Mouse (Mus musculus): Measurements from ENCODE around the gene Rbms3. TPM values are rescaled to one million over a fixed set of nuclear protein-coding genes. Genes with fewer than 3 reads are reported as not detected.

Gene Rbms3
- total RNA-seq, 2 experiments from 2014 or later = 47.3 to 59.2 TPM

DNA sequence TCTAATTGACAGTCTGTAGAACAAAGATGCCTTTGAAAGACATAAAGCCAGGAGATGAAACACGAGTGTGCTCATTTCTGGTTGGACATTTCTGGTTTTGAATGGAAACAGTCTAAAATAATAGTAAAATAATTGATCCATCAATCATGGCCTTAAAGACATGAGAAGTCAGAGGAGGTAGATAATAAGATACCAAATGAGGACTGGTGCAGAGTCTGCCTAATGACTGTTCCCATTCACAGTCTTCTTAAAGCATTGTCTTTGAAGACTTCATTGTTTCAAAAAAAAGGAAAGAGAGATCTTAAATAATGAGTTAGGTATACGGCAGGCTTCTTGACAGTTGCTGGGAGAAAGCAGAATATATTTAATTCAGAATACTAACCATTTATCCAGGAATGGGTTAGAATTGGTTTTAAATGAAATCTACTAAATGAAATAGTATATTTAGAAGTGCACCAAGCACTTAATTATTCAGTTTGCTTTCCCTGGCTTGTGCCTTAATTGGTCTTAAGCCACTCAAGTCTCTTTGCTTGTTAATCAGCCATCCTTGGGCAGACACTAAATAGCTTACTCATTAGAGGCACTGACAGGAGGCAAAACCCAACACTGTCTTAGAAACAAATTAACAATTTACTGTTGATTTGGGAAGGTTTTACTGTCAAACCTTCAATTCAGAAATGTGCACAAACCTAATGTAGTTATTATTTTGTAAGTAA, 834.3 kb downstream of the Rbms3 start:
- no peak for DNase-seq (ENCODE audit: low spot score in 2 of 2)

DNA sequence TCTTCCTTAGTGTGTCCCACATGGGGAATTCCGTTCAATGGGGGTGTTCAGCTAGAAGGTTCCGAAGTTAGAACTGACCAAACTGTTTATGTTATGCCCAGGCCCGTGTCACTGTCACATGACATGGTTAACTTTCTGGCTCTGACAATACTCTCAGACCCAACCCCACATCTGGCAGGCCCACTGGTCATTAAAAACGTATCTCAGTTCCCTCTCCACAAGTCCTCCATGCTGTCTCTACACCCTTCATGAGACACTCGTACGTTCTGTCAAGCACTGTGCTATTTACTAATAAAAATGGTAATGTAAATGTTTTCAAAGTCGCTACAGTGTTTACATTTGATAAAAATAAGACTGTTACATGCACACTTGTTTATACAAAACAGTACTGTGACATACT, 837.9 kb downstream of the Rbms3 start:
- no peak for DNase-seq (ENCODE audit: low spot score in 2 of 2)

DNA sequence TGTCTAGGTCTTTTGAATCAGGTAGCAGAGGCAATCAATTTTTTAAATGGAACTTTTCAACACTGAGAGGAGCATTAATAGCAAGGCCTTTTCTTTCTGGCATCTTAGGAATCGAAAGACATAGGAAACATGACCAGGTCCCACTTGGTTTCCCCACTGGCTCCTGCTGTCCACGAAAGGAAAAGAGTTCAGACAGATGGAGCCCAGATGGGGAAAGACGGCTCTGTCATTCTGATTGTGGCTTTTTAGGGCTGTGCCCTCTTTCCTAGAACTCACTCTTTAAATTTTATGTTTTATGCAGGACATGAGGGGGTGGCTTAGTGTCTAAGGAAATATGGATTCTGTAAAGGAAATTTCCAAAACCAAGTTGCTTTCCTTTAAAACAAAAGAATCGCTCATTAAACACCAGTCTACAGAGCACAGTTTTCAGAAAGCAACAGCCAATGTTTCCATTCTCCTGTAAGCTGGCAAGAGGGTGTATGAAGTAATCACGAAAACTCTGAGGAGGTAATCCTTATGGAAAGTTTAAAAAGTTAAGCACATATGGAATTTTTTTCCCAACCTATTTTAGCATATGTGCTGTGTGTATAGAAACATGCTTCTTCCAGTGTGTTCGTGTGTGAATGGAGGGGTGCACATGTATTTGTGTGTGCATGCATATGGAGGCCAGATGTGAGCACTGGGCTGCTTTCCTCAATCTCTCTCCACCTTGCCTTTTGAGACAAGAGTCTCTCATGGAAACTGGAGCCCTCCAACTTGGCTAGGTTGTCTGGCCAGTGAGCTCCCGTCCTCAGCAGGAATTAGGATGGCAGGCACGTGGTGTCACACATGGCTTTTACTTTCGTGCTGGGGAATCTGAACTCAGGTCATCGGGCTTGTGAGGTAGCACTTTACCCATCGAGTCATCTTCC, 843.3 kb downstream of the Rbms3 start:
- no peak for DNase-seq (ENCODE audit: low spot score in 2 of 2)

DNA sequence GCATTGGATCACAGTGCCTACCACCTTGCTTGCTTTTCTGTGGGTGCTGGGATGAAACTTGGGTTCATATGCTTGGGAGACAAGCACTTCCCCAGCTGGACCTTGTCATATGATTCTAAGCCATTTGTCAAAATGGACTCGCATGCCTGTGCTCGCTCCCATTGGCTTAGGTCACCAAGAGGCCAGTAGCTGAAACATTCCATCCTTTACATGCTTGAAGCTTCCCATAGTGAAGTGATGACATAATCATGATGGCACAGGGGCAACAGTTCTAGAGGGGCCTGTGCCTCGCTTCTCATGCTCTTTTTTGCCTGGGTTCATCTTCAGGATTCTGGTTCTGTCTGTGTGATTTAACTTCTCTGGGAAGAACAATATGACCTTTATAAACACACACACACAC, 857.9 kb downstream of the Rbms3 start:
- DNase-seq (ENCODE audit: low spot score in 2 of 2) = no peak

DNA sequence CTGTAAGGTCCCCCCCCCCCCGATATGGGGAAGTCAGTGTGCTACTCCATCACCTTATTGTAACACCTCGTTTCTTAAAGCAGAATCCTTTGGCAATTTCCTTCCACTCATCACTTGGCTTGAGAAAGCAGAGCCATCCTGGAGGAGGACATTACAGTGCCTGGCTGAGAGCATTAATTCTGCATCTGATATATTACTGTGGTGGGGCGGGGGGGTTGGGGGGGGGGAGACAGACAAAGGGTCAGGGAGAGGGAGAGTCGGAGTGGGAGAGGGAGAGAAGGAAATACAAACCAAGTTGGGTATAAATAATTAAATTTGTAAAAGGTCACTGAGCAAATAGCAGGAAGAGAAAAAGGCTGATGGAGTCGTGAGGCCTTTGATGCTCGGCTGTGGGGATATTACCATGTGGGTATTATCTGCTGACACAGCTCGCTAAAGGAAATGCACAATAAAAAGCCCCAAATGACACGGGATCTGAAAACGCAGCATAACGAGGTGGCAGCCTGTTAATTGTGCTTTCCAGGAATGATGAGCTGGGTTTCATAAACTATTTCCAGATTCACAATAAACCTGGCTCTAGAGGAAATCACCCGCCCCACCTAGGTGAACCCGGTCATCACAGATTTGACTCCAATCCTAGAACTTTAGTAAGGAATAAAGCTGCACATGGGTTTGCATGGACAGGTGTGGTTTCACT, 860.2 kb downstream of the Rbms3 start:
- no peak for DNase-seq (ENCODE audit: low spot score in 2 of 2)

DNA sequence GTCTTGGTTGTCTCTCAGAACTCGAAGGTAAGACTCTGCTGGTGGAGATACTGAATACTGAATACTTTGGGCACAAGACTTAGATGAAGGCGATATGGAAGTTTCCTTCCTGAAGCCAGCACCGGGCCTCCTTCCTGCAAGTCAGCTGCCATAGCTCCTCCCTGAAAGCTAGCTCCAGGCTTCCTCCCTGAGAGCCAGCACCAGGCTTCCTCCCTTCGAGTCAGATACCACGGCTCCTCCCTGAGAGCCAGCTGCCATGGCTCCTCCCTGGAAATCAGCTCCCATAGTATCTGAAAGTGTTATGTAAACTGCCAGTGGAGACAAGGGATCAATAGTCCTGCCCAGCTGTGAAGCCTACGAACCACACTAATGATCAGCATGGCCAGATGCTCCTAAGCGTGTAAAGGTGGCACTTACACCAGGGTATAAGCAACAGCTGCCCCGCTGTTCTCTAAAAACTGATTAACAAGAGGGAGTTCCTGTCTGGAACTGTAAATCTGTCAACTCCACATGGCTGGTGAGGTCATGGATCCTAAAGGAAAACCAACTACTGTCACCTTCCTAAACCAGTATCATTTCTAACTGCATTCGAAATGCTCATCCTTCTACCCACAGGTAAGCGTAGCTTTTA, 867.2 kb downstream of the Rbms3 start:
- DNase-seq (ENCODE audit: low spot score in 2 of 2) = no peak

DNA sequence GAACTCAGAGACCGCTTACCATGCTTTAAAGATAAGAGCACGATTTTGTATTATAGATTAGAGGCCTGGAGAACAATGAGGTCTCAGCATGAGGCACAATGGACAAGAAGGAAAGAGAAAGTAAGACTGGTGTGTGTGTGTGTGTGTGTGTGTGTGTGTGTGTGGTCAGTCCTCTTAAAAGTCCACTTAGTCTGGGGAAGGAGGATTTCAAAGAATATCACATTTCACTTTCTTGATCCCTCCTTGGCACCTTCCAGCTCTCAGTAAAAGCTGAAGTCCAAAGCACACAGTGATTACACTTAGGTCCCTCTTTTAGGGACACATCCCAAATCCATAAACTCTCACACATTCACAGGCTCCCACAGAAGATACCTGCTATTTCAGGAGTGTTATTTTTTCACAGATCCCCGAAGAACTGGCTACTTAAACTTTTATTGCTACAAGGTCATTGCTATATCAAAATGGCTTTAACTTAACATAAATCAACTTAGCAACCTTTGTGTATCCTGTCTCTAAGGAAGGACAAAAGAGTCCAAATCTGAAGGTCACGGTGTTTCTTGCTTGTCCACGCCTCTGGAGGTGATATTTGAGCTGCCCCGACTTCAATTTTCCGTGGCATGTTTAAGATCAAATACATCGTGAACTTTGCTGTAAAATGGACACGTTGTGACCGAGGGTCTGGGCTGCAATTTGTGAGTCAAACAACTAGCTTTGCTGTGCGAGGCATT, 880.7 kb downstream of the Rbms3 start:
- DNase-seq (ENCODE audit: low spot score in 2 of 2) = no peak

DNA sequence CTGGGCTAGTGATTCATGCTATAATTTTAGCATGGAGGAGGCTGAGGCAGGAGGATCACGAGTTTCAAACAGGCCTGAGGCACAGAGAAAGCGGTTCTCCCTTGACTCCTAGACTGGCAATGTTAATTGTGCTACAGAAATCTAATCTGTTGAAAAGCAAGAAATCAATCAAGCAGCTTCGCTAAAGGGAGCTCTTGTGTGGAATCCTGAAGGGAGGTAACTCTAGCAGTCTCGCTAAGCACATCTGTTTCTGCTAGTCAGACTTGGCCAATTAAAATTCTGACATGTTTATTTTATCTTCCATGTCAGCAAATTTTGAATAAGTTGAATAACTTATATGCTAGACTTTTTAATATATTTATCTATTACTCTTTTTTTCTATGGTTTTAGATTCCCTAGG, 881.4 kb downstream of the Rbms3 start:
- DNase-seq (ENCODE audit: low spot score in 2 of 2) = no peak

DNA sequence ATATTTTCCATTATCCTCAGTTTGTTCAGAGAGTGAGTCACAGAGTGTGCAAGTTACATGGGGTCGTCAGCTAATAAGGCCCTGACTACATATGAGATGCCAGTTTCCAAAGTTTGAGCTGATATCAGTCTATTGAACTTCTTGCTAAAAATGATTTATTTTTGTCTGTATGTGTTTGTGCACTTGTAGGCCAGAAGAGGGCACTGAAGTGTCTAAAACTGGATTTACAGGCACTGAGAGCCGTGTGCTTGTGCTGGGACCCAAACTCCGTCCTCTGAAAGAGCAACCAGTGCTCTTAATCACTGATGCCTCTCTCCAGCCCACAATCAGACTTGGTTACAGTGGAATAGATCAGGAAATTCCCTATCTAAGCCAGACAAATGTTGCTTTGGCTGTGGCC, 882.8 kb downstream of the Rbms3 start:
- no peak for DNase-seq (ENCODE audit: low spot score in 2 of 2)

DNA sequence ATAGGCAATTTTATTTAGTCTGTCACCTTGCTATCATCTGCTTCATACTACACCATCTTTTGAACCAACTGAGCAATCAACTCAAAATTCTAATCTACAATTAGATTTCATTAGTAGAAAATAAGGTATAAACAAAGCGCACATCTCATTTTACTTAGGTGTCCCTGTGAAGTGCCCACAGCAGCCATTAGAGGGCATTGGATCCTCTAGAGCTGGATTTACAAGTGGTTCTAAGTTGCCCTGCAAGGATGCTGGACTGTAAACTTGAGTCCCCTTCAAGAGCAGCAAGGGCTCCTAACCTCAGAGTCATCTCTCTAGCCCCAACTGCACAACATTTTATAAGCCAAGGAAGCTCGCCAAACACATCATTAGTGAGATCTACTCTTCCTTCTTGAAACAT, 891.9 kb downstream of the Rbms3 start:
- DNase-seq (ENCODE audit: low spot score in 2 of 2) = no peak

DNA sequence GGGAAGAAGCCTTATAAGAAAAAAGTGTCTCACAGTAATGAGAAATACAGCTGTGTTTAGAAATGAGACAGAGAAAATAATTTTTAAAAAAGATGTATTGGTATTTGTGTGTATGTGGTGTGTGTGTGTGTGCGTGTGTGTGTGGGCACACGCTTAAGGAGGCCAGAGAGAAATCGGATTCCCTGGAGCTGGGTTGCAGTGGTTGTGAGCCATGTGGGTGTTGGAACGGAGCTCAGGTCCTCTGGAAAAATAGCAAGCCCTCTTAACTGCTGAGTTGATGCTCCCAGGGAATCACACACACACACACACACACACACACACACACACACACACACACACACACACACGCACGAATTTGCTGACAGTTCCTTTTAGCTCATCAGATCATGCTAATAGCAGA, 900.5 kb downstream of the Rbms3 start:
- no peak for DNase-seq (ENCODE audit: low spot score in 2 of 2)

DNA sequence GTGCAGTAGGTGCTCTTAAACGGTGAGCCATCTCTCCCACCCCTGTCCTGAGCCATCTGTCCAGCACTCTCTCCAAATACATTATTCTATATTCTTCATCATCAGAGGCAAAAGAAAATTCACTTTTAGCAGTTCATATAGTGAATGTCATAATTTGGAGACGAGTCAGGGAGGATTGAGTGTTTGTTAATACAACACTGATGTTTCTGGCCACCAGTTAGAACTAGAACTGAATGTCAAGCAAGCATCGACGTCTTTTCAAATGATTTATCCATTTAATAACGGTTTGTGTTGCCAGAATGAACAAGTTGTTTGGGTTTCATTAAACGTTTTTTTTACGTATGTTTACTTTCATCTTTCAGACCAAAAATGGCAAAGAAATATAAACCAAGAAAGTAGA, 901.1 kb downstream of the Rbms3 start:
- no peak for DNase-seq (ENCODE audit: low spot score in 2 of 2)

DNA sequence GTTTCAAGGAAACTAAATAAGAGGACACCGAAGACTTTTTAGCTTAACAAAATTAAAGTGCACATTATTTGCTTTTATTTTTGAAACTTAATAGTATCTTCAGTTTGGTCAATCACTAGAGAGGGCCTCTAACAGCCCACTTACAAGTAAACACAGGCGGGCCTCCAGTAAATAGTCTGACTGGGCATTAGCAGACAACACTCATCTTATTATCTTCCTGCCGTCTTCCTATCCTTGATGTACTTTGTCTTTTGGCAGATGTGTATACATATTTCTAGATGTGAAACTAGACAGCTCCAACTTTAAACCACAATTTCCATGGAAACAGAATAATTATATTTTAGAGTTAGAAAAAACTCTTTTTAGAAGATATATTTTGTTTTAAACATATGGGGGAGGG, 901.6 kb downstream of the Rbms3 start:
- no peak for DNase-seq (ENCODE audit: low spot score in 2 of 2)

DNA sequence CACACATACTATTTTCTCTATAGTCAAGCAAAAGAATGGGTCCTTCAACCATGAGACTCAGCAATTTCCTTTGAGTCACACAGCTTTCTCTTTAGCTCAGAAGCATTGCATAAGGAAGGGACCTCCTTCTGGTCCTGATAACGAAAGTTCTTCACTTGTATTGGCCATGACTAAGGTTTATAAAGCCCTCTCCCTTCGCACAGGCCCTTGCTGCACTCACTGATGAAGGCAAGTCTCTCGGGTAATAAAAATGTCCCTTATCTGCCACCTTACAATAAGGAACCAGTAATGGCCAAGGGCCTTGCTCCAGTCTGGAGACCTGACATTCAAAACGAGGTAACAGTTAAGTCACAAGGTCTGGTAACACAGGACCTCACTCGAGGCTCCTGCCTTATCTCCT, 905.1 kb downstream of the Rbms3 start:
- no peak for DNase-seq (ENCODE audit: low spot score in 2 of 2)

DNA sequence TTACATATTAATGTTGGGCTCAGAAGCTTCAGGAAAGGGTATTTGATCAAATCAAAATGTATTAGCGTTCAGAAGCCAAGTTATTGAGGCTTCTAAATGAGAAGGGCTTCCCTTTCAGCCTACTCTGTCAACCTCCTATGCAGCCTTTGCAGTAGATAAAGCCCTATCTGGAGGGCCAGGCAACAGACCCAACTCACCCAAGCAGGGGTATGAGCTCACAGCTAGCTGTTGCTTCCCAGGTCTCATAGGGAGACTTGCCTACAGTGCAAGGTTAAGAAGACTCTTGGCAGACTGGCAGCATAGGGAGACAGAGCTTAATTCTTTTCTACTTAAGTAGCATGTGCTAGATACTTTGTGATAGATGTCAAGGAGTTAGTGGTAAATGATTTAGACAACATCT, 926.6 kb downstream of the Rbms3 start:
- DNase-seq (ENCODE audit: low spot score in 2 of 2) = no peak

DNA sequence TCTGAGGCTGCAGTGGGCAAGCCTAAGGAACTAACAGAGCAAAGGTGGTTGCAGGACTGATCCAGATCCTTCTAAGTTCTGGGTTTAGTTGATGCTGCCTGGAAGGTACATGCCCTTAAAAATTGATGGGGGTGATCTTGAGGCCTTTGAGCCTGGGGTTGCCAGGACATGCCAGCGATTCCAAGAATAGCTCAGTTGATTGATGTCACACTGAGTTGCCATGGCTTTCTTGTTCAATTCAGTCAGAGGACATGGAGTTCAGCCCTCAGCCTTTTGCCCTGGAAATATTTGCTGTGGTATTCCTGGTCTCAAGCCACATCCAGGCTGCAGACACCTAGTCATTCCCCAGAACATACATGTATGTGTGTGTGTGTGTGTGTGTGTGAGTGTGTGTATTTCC, 927.1 kb downstream of the Rbms3 start:
- no peak for DNase-seq (ENCODE audit: low spot score in 2 of 2)

DNA sequence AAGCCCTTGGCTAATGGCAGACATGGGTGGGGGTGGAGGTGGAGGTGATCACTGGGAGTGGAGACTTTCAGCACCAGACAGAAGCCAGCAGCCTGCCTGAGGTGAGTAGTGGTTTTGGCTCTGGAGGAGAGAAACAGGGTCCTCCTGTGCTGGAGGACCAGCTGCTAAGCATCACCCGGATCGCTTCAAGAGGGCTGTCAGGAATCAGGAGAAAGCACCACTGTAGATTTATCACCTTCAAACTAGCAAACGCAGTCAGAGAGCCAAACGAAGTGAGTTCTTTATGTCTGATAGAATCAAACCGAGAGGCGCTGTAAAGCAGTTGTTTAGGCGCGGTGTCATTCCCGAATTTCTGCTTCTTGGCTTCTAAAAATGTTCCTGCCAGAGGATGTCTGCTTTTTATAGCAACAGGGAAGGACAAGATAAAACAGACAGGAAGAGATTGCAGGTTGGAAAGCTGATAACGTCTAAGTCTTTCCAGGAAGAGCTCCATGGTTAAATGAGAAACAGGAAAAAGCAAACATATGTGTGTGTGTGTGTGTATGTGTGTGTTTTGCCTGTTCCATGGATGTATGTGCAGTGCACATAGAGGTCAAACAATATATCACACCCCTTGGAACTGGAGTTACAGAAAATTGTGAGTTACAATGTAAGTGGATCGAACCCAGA, 928.1 kb downstream of the Rbms3 start:
- no peak for DNase-seq (ENCODE audit: low spot score in 2 of 2)

DNA sequence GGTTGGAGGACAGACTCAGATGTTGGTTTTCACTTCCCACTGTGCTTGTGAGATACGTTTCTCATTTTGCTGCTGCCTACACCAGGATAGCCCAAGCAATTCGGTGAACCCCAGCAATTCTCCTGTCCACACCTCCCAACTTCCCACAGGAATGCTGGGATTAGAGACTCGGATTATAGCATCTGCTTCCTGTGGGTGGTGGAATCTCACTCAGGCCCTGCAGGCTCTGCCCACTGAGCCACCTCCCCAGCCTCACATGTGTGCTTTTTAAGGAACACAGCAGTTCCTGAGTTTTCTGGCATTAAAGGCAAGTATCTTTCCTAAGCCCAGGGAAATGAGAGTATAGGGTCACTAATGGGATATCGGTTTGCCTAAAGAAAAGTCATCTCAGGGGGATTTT, 941.1 kb downstream of the Rbms3 start:
- DNase-seq (ENCODE audit: low spot score in 2 of 2) = no peak

DNA sequence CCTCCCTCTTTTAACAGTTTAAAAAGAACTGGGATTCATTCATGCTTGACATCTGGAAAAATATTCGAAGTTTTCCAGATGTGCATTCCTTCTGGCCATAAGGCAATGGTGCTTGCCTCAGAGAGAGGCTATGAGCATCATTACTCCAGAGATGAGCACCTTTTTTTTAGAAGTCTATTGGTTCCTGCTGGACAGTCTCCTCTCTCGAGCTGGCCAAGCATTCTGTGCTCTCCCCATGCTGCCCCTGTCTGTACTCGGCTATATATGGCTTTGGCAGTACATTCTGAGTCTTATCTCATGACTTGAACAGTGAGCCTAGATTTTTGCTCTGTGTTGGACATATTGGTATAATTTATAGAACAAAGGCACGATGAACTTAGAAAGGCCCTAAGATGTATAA, 952.6 kb downstream of the Rbms3 start:
- no peak for DNase-seq (ENCODE audit: low spot score in 2 of 2)

DNA sequence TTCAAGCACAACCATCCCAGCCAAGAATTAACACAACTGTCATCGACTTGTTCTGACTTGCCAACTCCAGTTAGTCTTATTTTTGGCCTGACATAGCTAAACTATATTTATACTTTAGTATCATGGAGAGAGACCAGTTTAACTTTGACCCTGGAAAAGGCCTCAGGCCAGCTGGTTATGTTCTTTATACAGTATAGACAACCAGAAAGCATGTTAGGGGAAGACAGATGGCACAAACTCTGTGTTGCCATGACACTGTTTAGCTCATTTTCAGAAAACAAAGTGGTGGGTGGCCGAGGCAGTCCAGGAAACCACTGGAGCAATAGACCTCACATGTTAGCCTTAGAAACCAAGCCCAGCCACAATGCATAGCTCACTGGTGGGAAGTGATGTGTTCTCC, 953.3 kb downstream of the Rbms3 start:
- no peak for DNase-seq (ENCODE audit: low spot score in 2 of 2)
